Mouse (Mus musculus): Measurements from ENCODE around the gene Kifc5b. TPM values are rescaled to one million over a fixed set of nuclear protein-coding genes. Genes with fewer than 3 reads are reported as not detected.
"Not testable (repeated sequence)": the region's sequence is repeated elsewhere in the genome, so short reads cannot be mapped to it uniquely, and the experiment has no call there.

The Kifc5b gene
- polyA plus RNA-seq, 1 experiment, result 8.3 TPM

- H3K4me3 ChIP-seq (ENCODE audit: insufficient read depth, low read length), result peak overlapping the region; percentile 71
- TF ChIP-seq POLR2A (IDR thresholded peaks at IDR 0.05; ENCODE audit: borderline replicate concordance, low read depth, low read length) (no peak), CTCF (IDR thresholded peaks at IDR 0.05; ENCODE audit: low read depth, low read length) (no peak; the same call in 1 of the 2 replicates)
- peak overlapping the region; percentile 33; the same call in 1 of the 2 replicates for H3K27ac ChIP-seq (ENCODE audit: insufficient read depth, low read depth, low read length)
- H3K4me1 ChIP-seq (ENCODE audit: control insufficient read depth, insufficient read depth, low read length), result peaks cover 6% of the 10 kb centered on the region
Measured at GRCm38 (mm10) chr17:26884995-26885926, 31.6 kb upstream of the Kifc5b start.

- peaks cover 6% of the 10 kb centered on the region for H3K4me1 ChIP-seq (ENCODE audit: control insufficient read depth, insufficient read depth, low read length)
Measured at GRCm38 (mm10) chr17:26886047-26886749, 30.7 kb upstream of the Kifc5b start.

DNA sequence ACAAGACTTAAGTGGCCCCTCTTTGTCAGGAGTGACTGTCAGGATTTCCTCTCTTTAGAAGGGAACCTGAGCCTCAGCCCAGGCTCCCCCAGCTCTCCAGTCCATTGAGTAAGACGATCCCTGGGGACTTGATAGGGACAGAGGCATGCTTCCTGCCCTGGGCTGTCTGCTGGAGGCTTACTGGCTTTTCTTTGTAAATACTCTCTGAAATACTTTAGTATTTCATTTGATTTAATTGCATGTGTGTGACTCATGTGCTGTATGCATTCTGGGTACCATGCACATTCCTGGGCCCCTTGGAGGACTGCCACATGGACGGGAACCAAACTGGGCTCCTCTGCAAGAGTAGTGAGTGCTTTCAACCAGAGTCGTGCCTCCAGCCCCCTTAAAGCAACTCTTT lies 29.0 kb upstream of the Kifc5b start:
- no peak for TF ChIP-seq CTCF (IDR thresholded peaks at IDR 0.05; ENCODE audit: low read depth, low read length)
- no peak for TF ChIP-seq POLR2A (IDR thresholded peaks at IDR 0.05; ENCODE audit: borderline replicate concordance, low read depth, low read length)

More at GRCm38 (mm10) chr17:26886047-26886749, 30.7 kb upstream of the Kifc5b start:
- Histone ChIP-seq H3K27ac (ENCODE audit: insufficient read depth, low read depth, low read length) (peak overlapping the region; percentile 33), H3K4me3 (ENCODE audit: insufficient read depth, low read length) (peak overlapping the region; percentile 71)
- TF ChIP-seq POLR2A (IDR thresholded peaks at IDR 0.05; ENCODE audit: borderline replicate concordance, low read depth, low read length) (0 out of 2 replicates have a peak, but pooled peaks have one; percentile 55), CTCF (IDR thresholded peaks at IDR 0.05; ENCODE audit: low read depth, low read length) (peak; percentile 80)

DNA sequence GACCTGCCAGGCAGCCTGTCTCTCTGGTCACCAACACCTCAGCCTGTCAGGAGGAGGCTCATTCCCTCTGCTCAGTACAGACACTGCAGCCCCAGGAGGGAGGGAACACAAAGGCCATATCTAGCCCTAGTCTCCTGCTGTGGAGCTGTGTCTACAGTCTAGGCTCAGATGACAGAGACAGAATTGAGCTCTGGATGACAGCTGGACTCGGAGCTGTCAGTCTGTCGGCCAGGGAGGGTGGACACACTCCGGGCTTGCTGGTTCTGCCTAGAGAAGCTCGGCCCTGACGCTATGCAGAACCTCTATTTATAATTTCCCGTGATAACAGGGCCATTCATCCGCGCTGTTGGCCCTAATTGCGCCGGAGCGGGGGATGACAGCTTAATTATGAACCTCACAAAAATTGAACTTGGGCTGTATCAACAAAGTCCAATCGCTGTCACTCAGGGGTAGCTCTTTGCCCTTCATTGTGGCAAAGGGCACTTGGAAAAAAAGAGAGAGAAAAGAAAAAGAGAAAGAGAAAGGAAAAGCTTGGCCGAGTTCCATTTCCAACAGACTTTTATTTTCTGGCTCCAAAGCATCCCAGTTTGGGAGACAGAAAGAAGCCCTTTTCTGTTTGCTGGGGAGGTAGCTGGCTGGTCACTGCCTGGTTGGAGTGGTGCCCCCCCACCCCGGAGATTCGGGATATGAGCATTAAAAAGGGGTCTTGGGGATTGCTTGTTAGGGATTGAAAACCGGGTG lies 24.1 kb upstream of the Kifc5b start:
- no peak overlapping the region for H3K4me3 ChIP-seq (ENCODE audit: insufficient read depth, low read length)
- TF ChIP-seq CTCF (IDR thresholded peaks at IDR 0.05; ENCODE audit: low read depth, low read length) (no peak), POLR2A (IDR thresholded peaks at IDR 0.05; ENCODE audit: borderline replicate concordance, low read depth, low read length) (no peak)
- H3K4me1 ChIP-seq (ENCODE audit: control insufficient read depth, insufficient read depth, low read length), result 0 out of 2 replicates have a peak, but pooled peaks cover 3% of the 10 kb centered on the region
- H3K27ac ChIP-seq (ENCODE audit: insufficient read depth, low read depth, low read length), result no peak overlapping the region

More for the DNA sequence above, 29.0 kb upstream of the Kifc5b start:
- Histone ChIP-seq H3K4me3 (ENCODE audit: insufficient read depth, low read length) (no peak overlapping the region), H3K27ac (ENCODE audit: insufficient read depth, low read depth, low read length) (no peak overlapping the region), H3K4me1 (ENCODE audit: control insufficient read depth, insufficient read depth, low read length) (peaks cover 6% of the 10 kb centered on the region)

DNA sequence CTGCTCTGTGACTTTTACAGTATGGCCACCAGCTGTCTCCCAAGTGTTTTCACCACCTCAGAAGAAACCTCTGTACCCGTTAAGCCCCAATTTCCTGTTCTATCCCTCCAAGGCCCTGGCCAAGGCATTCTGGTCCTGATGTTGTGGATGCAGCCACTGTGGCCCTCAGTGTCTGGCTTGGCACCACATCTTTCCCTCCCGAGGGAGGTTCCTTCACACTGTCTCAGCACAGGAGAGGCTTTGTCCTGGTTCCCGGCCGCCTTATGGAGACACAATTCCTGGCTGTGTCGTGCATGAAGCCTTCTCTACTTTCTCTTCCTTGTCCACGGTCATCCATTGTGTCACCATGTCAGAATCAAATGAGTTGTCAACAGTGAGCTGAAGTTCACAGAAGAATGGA lies 23.4 kb upstream of the Kifc5b start:
- TF ChIP-seq CTCF (IDR thresholded peaks at IDR 0.05; ENCODE audit: low read depth, low read length) (no peak), POLR2A (IDR thresholded peaks at IDR 0.05; ENCODE audit: borderline replicate concordance, low read depth, low read length) (no peak)
- no peak overlapping the region for H3K27ac ChIP-seq (ENCODE audit: insufficient read depth, low read depth, low read length)
- H3K4me1 ChIP-seq (ENCODE audit: control insufficient read depth, insufficient read depth, low read length), result 0 out of 2 replicates have a peak, but pooled peaks cover 3% of the 10 kb centered on the region
- no peak overlapping the region for H3K4me3 ChIP-seq (ENCODE audit: insufficient read depth, low read length)

DNA sequence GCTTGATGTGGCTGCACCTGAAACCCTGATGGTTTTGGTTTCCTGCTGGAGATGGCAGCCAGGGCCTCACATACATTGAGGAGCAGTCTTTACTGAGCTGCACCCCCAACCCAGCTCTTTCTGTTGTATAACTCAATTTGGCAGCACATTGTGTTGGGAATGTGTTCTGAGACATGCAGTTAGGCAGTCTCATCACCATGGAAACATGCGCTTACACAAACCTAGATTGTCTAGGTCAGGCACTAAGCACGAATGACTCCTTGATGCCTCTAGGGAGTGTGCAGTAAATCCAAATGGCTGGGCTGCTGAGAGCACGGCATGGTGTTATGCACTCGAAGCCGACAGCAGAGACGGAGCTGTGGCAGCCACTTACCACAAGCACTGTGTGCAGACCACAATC lies 22.5 kb upstream of the Kifc5b start:
- no peak overlapping the region for H3K27ac ChIP-seq (ENCODE audit: insufficient read depth, low read depth, low read length)
- no peak overlapping the region for H3K4me3 ChIP-seq (ENCODE audit: insufficient read depth, low read length)
- H3K4me1 ChIP-seq (ENCODE audit: control insufficient read depth, insufficient read depth, low read length), result 0 out of 2 replicates have a peak, but pooled peaks cover 3% of the 10 kb centered on the region
- TF ChIP-seq CTCF (IDR thresholded peaks at IDR 0.05; ENCODE audit: low read depth, low read length) (no peak), POLR2A (IDR thresholded peaks at IDR 0.05; ENCODE audit: borderline replicate concordance, low read depth, low read length) (no peak)

GRCm38 (mm10) chr17:26895578-26895977 lies 21.3 kb upstream of the Kifc5b start:
- 0 out of 2 replicates have a peak, but pooled peaks cover 3% of the 10 kb centered on the region for H3K4me1 ChIP-seq (ENCODE audit: control insufficient read depth, insufficient read depth, low read length)
- TF ChIP-seq CTCF (IDR thresholded peaks at IDR 0.05; ENCODE audit: low read depth, low read length) (peak; percentile 95), POLR2A (IDR thresholded peaks at IDR 0.05; ENCODE audit: borderline replicate concordance, low read depth, low read length) (no peak)
- no peak overlapping the region for H3K27ac ChIP-seq (ENCODE audit: insufficient read depth, low read depth, low read length)
- H3K4me3 ChIP-seq (ENCODE audit: insufficient read depth, low read length), result no peak overlapping the region

GRCm38 (mm10) chr17:26900916-26901315 lies 16.0 kb upstream of the Kifc5b start:
- TF ChIP-seq POLR2A (IDR thresholded peaks at IDR 0.05; ENCODE audit: borderline replicate concordance, low read depth, low read length) (no peak), CTCF (IDR thresholded peaks at IDR 0.05; ENCODE audit: low read depth, low read length) (no peak)
- Histone ChIP-seq H3K27ac (ENCODE audit: insufficient read depth, low read depth, low read length) (no peak overlapping the region), H3K4me3 (ENCODE audit: insufficient read depth, low read length) (no peak overlapping the region), H3K4me1 (ENCODE audit: control insufficient read depth, insufficient read depth, low read length) (0 out of 2 replicates have a peak, but pooled peaks cover 3% of the 10 kb centered on the region)

GRCm38 (mm10) chr17:26904320-26904719 lies 12.6 kb upstream of the Kifc5b start:
- no peak for TF ChIP-seq POLR2A (IDR thresholded peaks at IDR 0.05; ENCODE audit: borderline replicate concordance, low read depth, low read length)
- TF ChIP-seq CTCF (IDR thresholded peaks at IDR 0.05; ENCODE audit: low read depth, low read length), result no peak
- Histone ChIP-seq H3K27ac (ENCODE audit: insufficient read depth, low read depth, low read length) (no peak overlapping the region), H3K4me3 (ENCODE audit: insufficient read depth, low read length) (no peak overlapping the region), H3K4me1 (ENCODE audit: control insufficient read depth, insufficient read depth, low read length) (no peaks in the 10 kb centered on the region)

DNA sequence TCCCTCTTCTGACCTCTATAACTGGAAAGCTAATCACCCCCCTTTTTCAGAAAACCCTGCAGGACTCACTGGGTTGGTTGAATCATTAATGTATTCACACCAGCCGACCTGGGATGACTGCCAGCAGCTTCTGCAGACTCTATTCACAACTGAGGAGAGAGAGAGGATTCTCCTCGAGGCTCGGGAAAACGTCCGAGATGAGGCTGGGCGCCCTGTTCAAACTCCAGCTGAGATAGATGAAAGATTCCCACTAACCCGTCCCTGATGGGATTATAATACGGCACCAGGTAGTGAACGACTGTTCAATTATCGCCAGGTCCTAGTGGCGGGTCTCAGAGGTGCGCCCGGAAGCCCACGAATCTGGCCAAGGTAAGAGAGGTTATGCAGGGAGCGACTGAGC lies 9.4 kb upstream of the Kifc5b start:
- H3K4me1 ChIP-seq (ENCODE audit: control insufficient read depth, insufficient read depth, low read length); H3K27ac ChIP-seq (ENCODE audit: insufficient read depth, low read depth, low read length); H3K4me3 ChIP-seq (ENCODE audit: insufficient read depth, low read length): not testable (repeated sequence)
